Mouse (Mus musculus): ENCODE measurements around the gene Cd320. TPM values are rescaled to one million over a fixed set of nuclear protein-coding genes. Genes with fewer than 3 reads are reported as not detected.

The Cd320 gene
- total and polyA plus RNA-seq, 3 experiments: 45.6 to 48.5 TPM; not detected in 1

- Histone ChIP-seq H3K9ac (ENCODE audit: control insufficient read depth, low read depth, low read length, poor library complexity, severe bottlenecking) (peak overlapping the region; percentile 66), H3K9me3 (replicated peaks; ENCODE audit: insufficient read depth, low read length) (no peaks in the 10 kb centered on the region), H3K36me3 (ENCODE audit: control insufficient read depth in 1 of 2, insufficient read depth in 2 of 2, low read length in 2 of 2) (peaks cover 0 to 4% of the 10 kb centered on the region in 2 experiments; a peak in 1 of 4 replicates), H3K27ac (ENCODE audit: control insufficient read depth, low read depth, low read length) (no peak overlapping the region), H3K27me3 (ENCODE audit: control insufficient read depth in 1 of 2, insufficient read depth in 2 of 2, low read length in 2 of 2) (no peaks in the 10 kb centered on the region), H3K79me2 (ENCODE audit: control insufficient read depth, insufficient read depth, low read length, poor library complexity) (no peaks in the 10 kb centered on the region), H3K4me1 (ENCODE audit: control insufficient read depth in 1 of 2, insufficient read depth in 2 of 2, low read length in 2 of 2) (peaks cover 5 to 9% of the 10 kb centered on the region in 2 experiments), H3K4me3 (ENCODE audit: control insufficient read depth in 1 of 2, insufficient read depth in 1 of 2, low read depth in 2 of 2, low read length in 2 of 2) (peak overlapping the region; percentile 83 to 86)
- no peak for TF ChIP-seq GATA1 (IDR thresholded peaks at IDR 0.05; ENCODE audit: low read depth, low read length)
- no peak for TF ChIP-seq MAFK (IDR thresholded peaks at IDR 0.05; ENCODE audit: borderline replicate concordance, low read depth, low read length)
- no peak for TF ChIP-seq SMC3 (IDR thresholded peaks at IDR 0.05; ENCODE audit: low read depth, low read length)
- TF ChIP-seq ELF1 (IDR thresholded peaks at IDR 0.05; ENCODE audit: low read depth, low read length): no peak
- no peak for TF ChIP-seq NELFE (IDR thresholded peaks at IDR 0.05; ENCODE audit: low read depth, low read length)
- TF ChIP-seq GABPA (IDR thresholded peaks at IDR 0.05; ENCODE audit: low read depth, low read length): no peak
- TF ChIP-seq BHLHE40 (IDR thresholded peaks at IDR 0.05; ENCODE audit: borderline replicate concordance, low read depth, low read length): no peak
- no peak for TF ChIP-seq ZKSCAN1 (IDR thresholded peaks at IDR 0.05; ENCODE audit: low read depth, low read length)
- TF ChIP-seq TAL1 (IDR thresholded peaks at IDR 0.05; ENCODE audit: low read length): no peak
- no peak for TF ChIP-seq RCOR1 (IDR thresholded peaks at IDR 0.05; ENCODE audit: low read depth, low read length)
- no peak for TF ChIP-seq MYB (IDR thresholded peaks at IDR 0.05; ENCODE audit: low read depth, low read length)
- no peak for TF ChIP-seq ZC3H11A (IDR thresholded peaks at IDR 0.05; ENCODE audit: low read depth, low read length)
- TF ChIP-seq EP300 (IDR thresholded peaks at IDR 0.05; ENCODE audit: low read depth in 1 of 2, low read length in 2 of 2): no peak
- no peak for TF ChIP-seq USF2 (IDR thresholded peaks at IDR 0.05; ENCODE audit: borderline replicate concordance in 1 of 2, insufficient read depth in 1 of 2, low read depth in 1 of 2, low read length in 2 of 2)
- TF ChIP-seq MEF2A (IDR thresholded peaks at IDR 0.05; ENCODE audit: extremely low read depth, insufficient replicate concordance, low read depth, low read length, poor library complexity, severe bottlenecking): no peak
- TF ChIP-seq SIN3A (IDR thresholded peaks at IDR 0.05; ENCODE audit: low read length): no peak
- no peak for TF ChIP-seq NRF1 (IDR thresholded peaks at IDR 0.05; ENCODE audit: insufficient read depth, low read depth, low read length, poor library complexity, severe bottlenecking)
- TF ChIP-seq E2F4 (IDR thresholded peaks at IDR 0.05; ENCODE audit: borderline replicate concordance, low read depth, low read length): no peak
- no peak for TF ChIP-seq ETS1 (IDR thresholded peaks at IDR 0.05; ENCODE audit: low read depth, low read length)
- DNase-seq (ENCODE audit: low read depth, low spot score): peak; percentile 47
Observed at GRCm38 (mm10) chr17:33811142-33811516, 31.8 kb upstream of the Cd320 start.

GRCm38 (mm10) chr17:33812475-33812874 lies 30.4 kb upstream of the Cd320 start:
- Histone ChIP-seq H3K79me2 (ENCODE audit: control insufficient read depth, insufficient read depth, low read length, poor library complexity) (peaks cover 2% of the 10 kb centered on the region; the same call in 1 of the 2 replicates), H3K4me1 (ENCODE audit: control insufficient read depth in 1 of 2, insufficient read depth in 2 of 2, low read length in 2 of 2) (peaks cover 5 to 14% of the 10 kb centered on the region in 2 experiments), H3K4me3 (ENCODE audit: control insufficient read depth in 1 of 2, insufficient read depth in 1 of 2, low read depth in 2 of 2, low read length in 2 of 2) (no peak overlapping the region), H3K27me3 (ENCODE audit: control insufficient read depth in 1 of 2, insufficient read depth in 2 of 2, low read length in 2 of 2) (no peaks in the 10 kb centered on the region), H3K9ac (ENCODE audit: control insufficient read depth, low read depth, low read length, poor library complexity, severe bottlenecking) (no peak overlapping the region), H3K9me3 (replicated peaks; ENCODE audit: insufficient read depth, low read length) (no peaks in the 10 kb centered on the region), H3K36me3 (ENCODE audit: control insufficient read depth in 1 of 2, insufficient read depth in 2 of 2, low read length in 2 of 2) (peaks cover 0 to 8% of the 10 kb centered on the region in 2 experiments; a peak in 1 of 4 replicates), H3K27ac (ENCODE audit: control insufficient read depth, low read depth, low read length) (no peak overlapping the region)
- no peak for TF ChIP-seq CHD1 (IDR thresholded peaks at IDR 0.05; ENCODE audit: low read depth, low read length)
- TF ChIP-seq NELFE (IDR thresholded peaks at IDR 0.05; ENCODE audit: low read depth, low read length): no peak
- no peak for TF ChIP-seq EP300 (IDR thresholded peaks at IDR 0.05; ENCODE audit: low read depth in 1 of 2, low read length in 2 of 2)
- no peak for TF ChIP-seq E2F4 (IDR thresholded peaks at IDR 0.05; ENCODE audit: borderline replicate concordance, low read depth, low read length)
- no peak for TF ChIP-seq BHLHE40 (IDR thresholded peaks at IDR 0.05; ENCODE audit: borderline replicate concordance, low read depth, low read length)
- no peak for TF ChIP-seq GATA1 (IDR thresholded peaks at IDR 0.05; ENCODE audit: low read depth, low read length)
- no peak for TF ChIP-seq MYC (IDR thresholded peaks at IDR 0.05; ENCODE audit: low read depth, low read length)
- no peak for TF ChIP-seq TAL1 (IDR thresholded peaks at IDR 0.05; ENCODE audit: low read length)
- no peak for DNase-seq (ENCODE audit: low read depth, low spot score)

All from MEL (cell line).